Mouse (Mus musculus) stomach, embryonic 16.5 days (tissue): ENCODE results near the gene Cfap77. TPM values are rescaled to one million over a fixed set of nuclear protein-coding genes. Genes with fewer than 3 reads are reported as not detected.

ENCODE experiments used
- ATAC-seq: fragments of 200-750 bp; cut with Nextera tagmentation; 2 replicates; pipeline ENCODE4 v1.8.0; 2017; ENCODE audit warnings: moderate number of reproducible peaks, moderate TSS enrichment; ENCODE audit not compliant: insufficient read depth, low FRiP score
- H3K27ac ChIP-seq: fragments of 300-500 bp; sonication (generic); 2 replicates; pipeline ENCODE4 v1.5.1; 2014; ENCODE audit warnings: low read length
- H3K27me3 ChIP-seq: fragments of 300-500 bp; sonication (generic); 2 replicates; pipeline ENCODE4 v1.6.1; 2014; ENCODE audit warnings: low read length, control low read depth, mixed read lengths; ENCODE audit not compliant: control insufficient read depth, insufficient read depth
- H3K36me3 ChIP-seq: fragments of 300-500 bp; sonication (generic); 2 replicates; pipeline ENCODE4 v1.6.1; 2014; ENCODE audit warnings: low read length; ENCODE audit not compliant: control insufficient read depth, insufficient read depth
- H3K4me1 ChIP-seq: fragments of 300-500 bp; sonication (generic); 2 replicates; pipeline ENCODE4 v1.6.1; 2014; ENCODE audit warnings: low read length, control low read depth, mixed read lengths; ENCODE audit not compliant: control insufficient read depth, insufficient read depth
- H3K4me2 ChIP-seq: fragments of 300-500 bp; sonication (generic); 2 replicates; pipeline ENCODE4 v1.6.1; 2014; ENCODE audit warnings: low read depth, low read length, mixed read lengths
- H3K4me3 ChIP-seq: fragments of 300-500 bp; sonication (generic); replicated peaks from 2 replicates; pipeline ENCODE4 v1.5.1; 2014; ENCODE audit warnings: mild to moderate bottlenecking, low read length
- H3K9ac ChIP-seq: fragments of 300-500 bp; sonication (generic); 2 replicates; pipeline ENCODE4 v1.6.1; 2014; ENCODE audit warnings: low read length
- H3K9me3 ChIP-seq: fragments of 300-500 bp; sonication (generic); replicated peaks from 2 replicates; pipeline ENCODE4 v1.6.1; 2016; ENCODE audit warnings: low read length, control low read depth; ENCODE audit not compliant: control insufficient read depth
- WGBS: fragments of 180-500 bp; shearing (Covaris S2); extraction: QIAGEN DNeasy Blood & Tissue Kit; methylation state at CpG from one replicate; pipeline ENCODE4 v1.1.7; 2014; 5-methylcytosine and 5-hydroxymethylcytosine counted together
- polyA plus RNA-seq: library from polyadenylated mRNA; unstranded; fragments of >200 nt; fragmentation: Nextera tagmentation; extraction: Ambion mirVana; gene quantifications from 2 replicates; pipeline ENCODE4 v1.2.1, GENCODE M21; 2015

The Cfap77 gene
- polyA plus RNA-seq, 1 experiment from 2014 or later = 0.62 TPM

DNA sequence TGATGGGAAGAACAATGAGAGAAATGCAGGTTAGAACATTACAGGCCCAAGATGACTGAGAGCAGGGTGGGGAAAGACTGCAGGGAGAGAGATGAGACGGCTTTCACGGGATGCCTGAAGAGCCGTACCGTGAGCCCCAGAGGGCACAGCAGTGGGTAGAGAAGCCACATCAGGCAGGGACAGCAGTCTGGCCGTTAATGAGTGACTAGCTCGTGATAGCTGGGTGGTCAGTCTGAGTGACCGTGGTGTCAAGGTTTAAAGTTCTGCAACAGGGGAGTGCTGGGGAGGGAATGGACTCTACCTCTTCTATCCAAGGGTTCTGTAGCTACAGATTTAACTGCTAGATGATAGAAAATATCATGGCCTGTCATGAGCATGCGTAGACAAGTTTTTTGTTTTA is 19.2 kb downstream of the Cfap77 start:
- no peak overlapping the region for H3K27ac ChIP-seq
- no peak for ATAC-seq
- no peaks in the 10 kb centered on the region for H3K36me3 ChIP-seq
- no peaks in the 10 kb centered on the region for H3K4me1 ChIP-seq
- no peak overlapping the region for H3K9ac ChIP-seq
- H3K4me2 ChIP-seq = no peak overlapping the region
- H3K27me3 ChIP-seq = peaks cover 3% of the 10 kb centered on the region; the same call in 1 of the 2 replicates
- H3K4me3 ChIP-seq = no peak overlapping the region
- H3K9me3 ChIP-seq = no peaks in the 10 kb centered on the region
- WGBS = 54% methylated on average over 8 of the region's 8 CpGs

DNA sequence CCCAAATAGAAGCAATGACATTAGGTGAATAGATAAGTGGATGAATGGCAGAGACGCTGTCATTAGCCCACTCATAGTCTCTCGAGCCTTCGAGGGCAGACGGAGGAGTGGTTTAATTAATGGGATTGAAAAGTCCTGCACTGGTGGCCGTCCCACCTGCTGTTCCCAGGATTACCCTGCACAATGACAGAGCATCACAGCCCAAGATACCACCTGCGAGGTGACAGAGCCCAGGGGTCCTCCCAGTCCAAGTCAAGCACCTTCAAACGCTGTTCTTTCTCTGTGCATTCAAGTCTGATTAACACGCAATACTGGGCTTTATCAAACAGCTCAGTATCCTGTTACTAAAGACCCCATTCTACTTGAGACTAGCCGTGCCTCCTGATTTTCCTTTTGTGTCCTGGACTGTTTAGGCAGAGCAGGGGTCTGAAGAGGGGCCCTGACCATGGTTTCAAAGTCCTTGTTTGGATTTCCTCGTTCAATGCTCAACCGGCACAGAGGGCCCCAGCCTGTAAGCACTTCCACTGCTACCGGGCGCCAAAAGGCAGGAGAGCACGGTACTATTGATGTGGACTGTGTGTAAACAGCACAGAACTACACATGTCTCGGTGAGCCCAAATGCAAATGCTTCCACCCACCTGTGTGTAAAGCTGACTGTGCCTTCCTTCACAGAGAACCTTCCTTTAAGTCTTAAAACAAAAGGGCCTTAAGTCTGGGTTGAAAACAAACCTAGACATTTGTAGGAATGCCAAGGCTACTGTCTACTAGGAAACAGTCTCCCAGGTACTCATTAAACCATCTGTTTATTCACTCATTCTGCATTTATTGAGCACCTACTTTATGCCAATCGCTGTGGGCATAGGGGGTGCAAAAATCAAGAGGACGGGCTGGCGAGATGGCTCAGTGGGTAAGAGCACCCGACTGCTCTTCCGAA is 20.1 kb downstream of the Cfap77 start:
- H3K36me3 ChIP-seq = no peaks in the 10 kb centered on the region
- no peaks in the 10 kb centered on the region; the same call in 1 of the 2 replicates for H3K4me1 ChIP-seq
- no peak overlapping the region for H3K4me2 ChIP-seq
- no peak overlapping the region for H3K27ac ChIP-seq
- no peaks in the 10 kb centered on the region for H3K9me3 ChIP-seq
- WGBS = 52% methylated on average over 20 of the region's 20 CpGs
- ATAC-seq = peak; percentile 58; the same call in 1 of the 2 replicates
- H3K27me3 ChIP-seq = no peaks in the 10 kb centered on the region
- H3K4me3 ChIP-seq = no peak overlapping the region
- H3K9ac ChIP-seq = no peak overlapping the region

DNA sequence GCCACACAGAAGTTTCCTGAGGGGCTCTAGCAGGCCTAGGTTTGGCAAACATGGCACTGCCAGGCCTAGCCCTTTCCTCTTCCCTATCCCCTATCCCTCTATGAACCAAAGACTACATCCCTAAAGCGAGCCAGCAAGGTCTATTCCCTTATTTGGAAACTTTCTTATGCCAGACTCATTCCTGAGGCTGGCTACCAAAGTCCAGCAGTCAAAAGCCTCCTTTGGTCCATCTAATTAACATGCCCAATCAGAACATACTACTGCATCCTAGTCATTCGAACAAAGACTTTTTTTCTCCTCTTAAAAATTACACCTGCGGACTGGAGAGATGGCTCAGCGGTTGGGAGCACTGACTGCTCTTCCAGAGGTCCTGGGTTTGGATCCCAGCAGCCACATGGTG is 22.9 kb downstream of the Cfap77 start:
- Histone ChIP-seq H3K4me3 (no peak overlapping the region), H3K27ac (no peak overlapping the region), H3K9ac (no peak overlapping the region), H3K9me3 (no peaks in the 10 kb centered on the region), H3K4me2 (no peak overlapping the region), H3K27me3 (no peaks in the 10 kb centered on the region), H3K36me3 (no peaks in the 10 kb centered on the region), H3K4me1 (no peaks in the 10 kb centered on the region; the same call in 1 of the 2 replicates)
- no peak for ATAC-seq
- WGBS = 87% methylated on average over 4 of the region's 4 CpGs

DNA sequence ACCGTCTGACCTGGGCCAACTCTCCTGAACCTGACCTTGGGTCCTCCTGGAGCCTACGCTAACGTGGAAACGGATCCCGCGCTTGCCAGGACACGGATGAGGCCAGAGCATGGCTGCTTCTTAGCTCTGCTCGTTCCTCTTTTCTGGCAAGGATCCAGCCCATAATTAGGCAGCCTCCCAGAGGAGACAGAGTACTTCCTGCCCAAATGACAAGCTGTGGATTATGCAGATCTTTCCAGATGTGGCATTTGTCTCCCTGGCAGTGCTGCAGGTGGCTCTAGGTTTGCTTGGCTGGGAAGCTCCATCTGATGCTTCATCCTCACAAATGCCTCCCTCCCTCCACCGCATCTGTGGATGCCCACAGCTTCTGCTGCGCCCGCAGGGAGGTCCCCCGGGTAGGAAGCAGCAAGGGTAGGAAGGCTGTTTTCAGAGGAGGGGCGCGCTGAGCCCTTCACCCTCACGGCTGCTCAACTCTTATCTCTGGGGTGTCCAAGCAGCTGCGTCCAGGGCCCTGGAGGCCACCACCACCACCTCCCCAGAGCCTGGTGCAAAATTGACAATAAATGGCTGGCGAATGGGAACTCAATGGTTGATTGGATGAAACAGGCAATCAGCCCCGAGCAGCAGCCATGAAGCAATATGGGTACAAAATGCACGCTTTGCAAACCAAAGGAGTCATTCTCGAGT is 24.7 kb downstream of the Cfap77 start:
- Histone ChIP-seq H3K27ac (no peak overlapping the region), H3K36me3 (no peaks in the 10 kb centered on the region), H3K4me2 (no peak overlapping the region), H3K4me1 (no peaks in the 10 kb centered on the region; the same call in 1 of the 2 replicates), H3K9ac (no peak overlapping the region), H3K4me3 (no peak overlapping the region), H3K9me3 (no peaks in the 10 kb centered on the region), H3K27me3 (no peaks in the 10 kb centered on the region)
- 41% methylated on average over 20 of the region's 20 CpGs for WGBS
- peak; percentile 40; the same call in 1 of the 2 replicates for ATAC-seq

DNA sequence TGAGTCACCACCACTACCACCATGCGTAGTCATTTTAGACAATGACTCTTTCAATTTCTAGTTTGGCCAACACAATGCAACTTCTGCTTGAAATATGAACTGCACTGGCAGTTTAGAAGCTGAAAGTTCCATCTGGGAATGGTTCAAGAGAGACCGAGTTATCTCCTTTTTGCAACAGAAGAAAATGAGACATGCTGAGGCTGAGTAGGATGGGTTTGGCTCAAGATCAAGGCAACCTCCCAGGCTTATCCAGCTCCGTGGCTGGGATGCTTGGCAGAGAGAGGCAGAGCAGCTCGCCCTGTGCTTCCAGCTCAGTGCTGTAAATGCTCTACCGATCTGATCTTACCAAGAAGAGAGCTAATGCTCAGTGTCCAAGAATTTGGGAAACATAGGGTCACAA is 29.6 kb downstream of the Cfap77 start:
- H3K4me3 ChIP-seq = no peak overlapping the region
- no peak for ATAC-seq
- no peaks in the 10 kb centered on the region for H3K27me3 ChIP-seq
- no peak overlapping the region for H3K27ac ChIP-seq
- no peaks in the 10 kb centered on the region; the same call in 1 of the 2 replicates for H3K4me1 ChIP-seq
- 61% methylated on average over 5 of the region's 5 CpGs for WGBS
- no peak overlapping the region for H3K4me2 ChIP-seq
- no peaks in the 10 kb centered on the region for H3K9me3 ChIP-seq
- H3K36me3 ChIP-seq = no peaks in the 10 kb centered on the region
- H3K9ac ChIP-seq = no peak overlapping the region

DNA sequence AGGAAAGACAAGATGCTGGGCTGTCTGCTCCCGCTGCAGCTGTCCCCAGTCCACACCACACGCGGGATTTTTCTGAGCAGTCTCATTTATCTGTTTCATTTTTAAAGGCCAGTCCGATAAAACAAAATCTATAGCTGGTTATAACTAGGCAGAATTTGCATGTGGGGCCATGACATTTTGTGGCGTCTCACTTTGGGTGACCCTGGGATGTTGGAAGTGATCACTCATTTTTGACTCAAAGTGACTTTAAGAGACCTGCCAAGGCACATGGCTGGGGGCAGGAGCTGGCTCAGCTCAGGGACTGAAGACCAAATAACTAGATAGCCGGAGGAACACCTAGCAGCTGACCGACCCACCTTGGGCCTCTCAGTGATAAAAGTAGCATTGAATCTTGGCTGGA is 31.9 kb downstream of the Cfap77 start:
- H3K4me1 ChIP-seq = no peaks in the 10 kb centered on the region
- H3K4me3 ChIP-seq = no peak overlapping the region
- no peak overlapping the region for H3K9ac ChIP-seq
- ATAC-seq = no peak
- no peaks in the 10 kb centered on the region for H3K36me3 ChIP-seq
- no peaks in the 10 kb centered on the region for H3K9me3 ChIP-seq
- no peak overlapping the region for H3K27ac ChIP-seq
- H3K27me3 ChIP-seq = no peaks in the 10 kb centered on the region
- 83% methylated on average over 7 of the region's 7 CpGs for WGBS
- no peak overlapping the region for H3K4me2 ChIP-seq

DNA sequence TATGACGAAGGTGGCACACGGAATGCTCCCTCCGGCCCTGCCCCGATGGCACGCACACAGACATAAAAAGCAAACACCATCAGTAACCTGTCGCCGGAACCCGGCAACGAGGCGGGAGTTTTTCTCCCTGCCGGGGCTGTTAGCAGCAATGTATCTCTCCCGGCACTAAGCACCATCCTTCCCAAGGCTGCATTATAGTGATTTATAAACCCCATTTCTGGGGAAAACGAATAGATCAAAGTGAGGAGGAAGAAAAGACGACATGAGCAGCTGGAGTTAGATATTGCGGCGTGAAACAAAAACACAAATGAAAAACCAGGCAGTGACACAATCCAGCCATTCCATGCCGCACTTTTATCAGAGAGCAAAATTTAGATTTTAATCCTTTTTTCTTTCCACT is 33.8 kb downstream of the Cfap77 start:
- no peak overlapping the region for H3K9ac ChIP-seq
- H3K9me3 ChIP-seq = no peaks in the 10 kb centered on the region
- H3K4me3 ChIP-seq = no peak overlapping the region
- H3K36me3 ChIP-seq = no peaks in the 10 kb centered on the region
- no peaks in the 10 kb centered on the region for H3K4me1 ChIP-seq
- H3K4me2 ChIP-seq = no peak overlapping the region
- no peak overlapping the region for H3K27ac ChIP-seq
- ATAC-seq = no peak
- 21% methylated on average over 17 of the region's 17 CpGs for WGBS
- no peaks in the 10 kb centered on the region for H3K27me3 ChIP-seq

DNA sequence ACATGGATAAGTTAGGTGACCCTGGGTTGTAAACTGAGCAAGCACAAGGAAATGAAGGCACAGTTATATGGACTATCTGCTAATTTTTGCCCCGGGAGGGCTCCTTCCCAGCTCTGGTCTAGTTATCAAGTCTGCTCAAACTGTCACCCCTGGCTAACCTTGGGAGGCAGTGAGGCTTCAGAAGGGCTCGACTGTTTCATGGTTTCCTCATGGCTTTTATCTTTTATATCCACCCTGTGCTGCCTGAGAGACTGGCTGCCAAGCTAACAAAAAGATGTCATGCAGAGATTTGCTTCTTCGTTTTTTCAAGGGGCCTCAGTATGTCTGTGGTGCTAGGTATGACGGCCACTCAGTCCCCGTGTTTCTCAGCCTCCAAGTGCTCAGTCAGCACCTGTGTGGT is 36.2 kb downstream of the Cfap77 start:
- Histone ChIP-seq H3K27ac (no peak overlapping the region), H3K4me1 (no peaks in the 10 kb centered on the region), H3K9ac (no peak overlapping the region), H3K4me3 (no peak overlapping the region), H3K9me3 (no peaks in the 10 kb centered on the region), H3K4me2 (no peak overlapping the region), H3K27me3 (no peaks in the 10 kb centered on the region), H3K36me3 (no peaks in the 10 kb centered on the region)
- ATAC-seq = no peak
- 64% methylated on average over 5 of the region's 5 CpGs for WGBS
